9 mouse cellular contexts compared by ENCODE assay signal in genomic region chr11:98027785-98028184, GRCm38 (mm10). TPM values are rescaled to one million over a fixed set of nuclear protein-coding genes. Genes with fewer than 3 reads are reported as not detected.
A peak's percentile ranks its signal among the peaks of the same experiment; 100 is the strongest.
DNase-seq lines count a peak whose midpoint lies in the region; ATAC-seq and TF ChIP-seq lines count a peak whose summit lies in the region.
"Had no signal": no experiment of that assay in that cellular context is flagged by ENCODE, and none has a peak within 500 bp of the region (broad histone marks: within the 10 kb centered on the region; RNA-seq: fewer than 3 reads in every experiment).

No protein-coding gene starts in this region.

- peaks cover 7 to 8% of the 10 kb centered on the region in 2 experiments for H3K4me1 ChIP-seq in heart, embryonic 14.5 days (ENCODE audit: control insufficient read depth in 2 of 2, insufficient read depth in 2 of 2, low read length in 2 of 2)
- H3K4me1 ChIP-seq in G1E (ENCODE audit: insufficient read depth, low read depth, low read length) = peaks cover 52% of the 10 kb centered on the region
- H3K4me1 ChIP-seq in hindbrain, embryonic 10.5 days (replicated peaks) = peaks cover 33% of the 10 kb centered on the region
- peaks cover 36% of the 10 kb centered on the region for H3K4me1 ChIP-seq in midbrain, embryonic 10.5 days

- intact Hi-C loops in heart, postnatal 10 days (cut with DNase I) = loop anchor here (2.0 kb wide), 1 partner anchor 121 kb away; no protein-coding TSS in a partner anchor
- intact Hi-C loops in gastrocnemius, postnatal 14 days (cut with DNase I; ENCODE audit: low total_unique reads) = no loop called here

- H3K27me3 ChIP-seq in heart, embryonic 14.5 days (ENCODE audit: control insufficient read depth, insufficient read depth, low read length) = no peaks in the 10 kb centered on the region
- H3K27me3 ChIP-seq in G1E (ENCODE audit: insufficient read depth, low read length) = no peaks in the 10 kb centered on the region
- H3K27me3 ChIP-seq in hindbrain, embryonic 10.5 days (ENCODE audit: insufficient read depth, poor library complexity, severe bottlenecking) = no peaks in the 10 kb centered on the region
- no peaks in the 10 kb centered on the region for H3K27me3 ChIP-seq in midbrain, embryonic 10.5 days (ENCODE audit: low read depth, poor library complexity, severe bottlenecking)

- ATAC-seq in heart, embryonic 14.5 days (ENCODE audit: insufficient number of reproducible peaks, insufficient read depth, low FRiP score, low read depth) = no peak
- ATAC-seq in G1E (ENCODE audit: extremely low read depth, insufficient number of reproducible peaks, low FRiP score, poor library complexity, severe bottlenecking) = no peak

- H3K36me3 ChIP-seq in heart, embryonic 14.5 days (ENCODE audit: control insufficient read depth, insufficient read depth, low read length) = peaks cover 35% of the 10 kb centered on the region
- peaks cover 46% of the 10 kb centered on the region for H3K36me3 ChIP-seq in G1E (replicated peaks)
- peaks cover 36% of the 10 kb centered on the region for H3K36me3 ChIP-seq in hindbrain, embryonic 10.5 days
- H3K36me3 ChIP-seq in midbrain, embryonic 10.5 days = peaks cover 39% of the 10 kb centered on the region

- peak overlapping the region; percentile 96 for H3K4me2 ChIP-seq in heart, embryonic 14.5 days (ENCODE audit: low read length)

- peak overlapping the region; percentile 86 to 95 for H3K4me3 ChIP-seq in heart, embryonic 14.5 days (ENCODE audit: control insufficient read depth in 1 of 2, insufficient read depth in 1 of 2, low read depth in 1 of 2, low read length in 2 of 2)
- H3K4me3 ChIP-seq in G1E (ENCODE audit: low read depth, low read length) = peak overlapping the region; percentile 100
- H3K4me3 ChIP-seq in hindbrain, embryonic 10.5 days = peak overlapping the region; percentile 95
- peak overlapping the region; percentile 99 for H3K4me3 ChIP-seq in midbrain, embryonic 10.5 days

- TF ChIP-seq CTCF in G1E (IDR thresholded peaks at IDR 0.05; ENCODE audit: low read depth, low read length) = no peak

- peak overlapping the region in 1 of 2 experiments; percentile 91; a peak in 2 of 4 replicates for H3K27ac ChIP-seq in heart, embryonic 14.5 days (replicated peaks in 1 of 2; ENCODE audit: control insufficient read depth in 1 of 2, insufficient read depth in 1 of 2, low read depth in 2 of 2, low read length in 2 of 2)
- peak overlapping the region; percentile 97 for H3K27ac ChIP-seq in hindbrain, embryonic 10.5 days
- H3K27ac ChIP-seq in midbrain, embryonic 10.5 days (replicated peaks) = peak overlapping the region; percentile 99

- H3K9ac ChIP-seq in heart, embryonic 14.5 days (ENCODE audit: low read length) = peak overlapping the region; percentile 97

- H3K9me3 ChIP-seq in heart, embryonic 14.5 days (ENCODE audit: control insufficient read depth, low read length) = no peaks in the 10 kb centered on the region
- H3K9me3 ChIP-seq in G1E (replicated peaks) = no peaks in the 10 kb centered on the region
- H3K9me3 ChIP-seq in hindbrain, embryonic 10.5 days = no peaks in the 10 kb centered on the region
- no peaks in the 10 kb centered on the region for H3K9me3 ChIP-seq in midbrain, embryonic 10.5 days (replicated peaks)

- WGBS in heart, embryonic 14.5 days = 23% methylated on average over 7 of the region's 7 CpGs
- 30% methylated on average over 7 of the region's 7 CpGs for WGBS in hindbrain, embryonic 10.5 days
- WGBS in midbrain, embryonic 10.5 days = 26% methylated on average over 7 of the region's 7 CpGs

- no peak for DNase-seq in heart, postnatal 10 days
- DNase-seq in G1E (ENCODE audit: low spot score) = no peak
- no peak for DNase-seq in hindbrain, embryonic 10.5 days (ENCODE audit: low spot score)
- DNase-seq in midbrain, embryonic 10.5 days (ENCODE audit: low spot score) = no peak
- no peak for DNase-seq in adrenal gland, postnatal 4 days (ENCODE audit: low spot score in 2 of 2)
- DNase-seq in gastrocnemius, postnatal 14 days = no peak
- no peak for DNase-seq in layer of hippocampus, adult 18-20 months (ENCODE audit: low spot score in 2 of 2)
- DNase-seq: cerebellum, adult 18-20 months had no signal

RNA-seq across cellular contexts. Expression of gene Rpl19, which starts 1.3 kb away (rescaled TPM):
- polyA plus RNA-seq in heart, embryonic 14.5 days (2014; fragmentation: Nextera tagmentation; extraction: Ambion mirVana) = 721 and 767 TPM in 2 replicates
- 100 to 1,000 TPM; 713 to 718 TPM for total RNA-seq in heart, postnatal 10 days (2021)
- total RNA-seq in G1E (2014; fragmentation: Nextera tagmentation) (3,100 and 3,267 TPM in 2 replicates), G1E (2017) (2,161 and 2,395 TPM in 2 replicates)
- polyA plus RNA-seq in G1E (2012) = 2,216 and 2,673 TPM in 2 replicates
- polyA plus RNA-seq in hindbrain, embryonic 10.5 days (2016; fragmentation: Nextera tagmentation; extraction: Ambion mirVana) = 1,011 and 1,145 TPM in 2 replicates
- polyA plus RNA-seq in midbrain, embryonic 10.5 days (2016; fragmentation: Nextera tagmentation; extraction: Ambion mirVana) = 976 and 1,159 TPM in 2 replicates
- total RNA-seq in adrenal gland, postnatal 4 days (2021) = 1,000 to 10,000 TPM; 1,362 to 1,367 TPM
- 100 to 1,000 TPM; 628 to 686 TPM for total RNA-seq in gastrocnemius, postnatal 14 days (2021)
- total RNA-seq in layer of hippocampus, adult 18-20 months (2021) = 100 to 1,000 TPM; 601 to 664 TPM

RNA-seq across cellular contexts. Expression of gene Cacnb1, which starts 5.0 kb away (rescaled TPM):
- polyA plus RNA-seq in heart, embryonic 14.5 days (2014; fragmentation: Nextera tagmentation; extraction: Ambion mirVana) = 7.1 and 7.9 TPM in 2 replicates
- total RNA-seq in heart, postnatal 10 days (2021) = 1 to 10 TPM; 7.4 to 8.0 TPM
- 1.4 TPM in 1 of 2 replicates, not detected in the other for total RNA-seq in G1E (2014; fragmentation: Nextera tagmentation)
- 0.05 and 0.41 TPM in 2 replicates for total RNA-seq in G1E (2017)
- polyA plus RNA-seq in G1E (2012) = 0.61 and 0.63 TPM in 2 replicates
- polyA plus RNA-seq in hindbrain, embryonic 10.5 days (2016; fragmentation: Nextera tagmentation; extraction: Ambion mirVana) = 7.6 and 22.9 TPM in 2 replicates
- polyA plus RNA-seq in midbrain, embryonic 10.5 days (2016; fragmentation: Nextera tagmentation; extraction: Ambion mirVana) = 7.8 and 12.5 TPM in 2 replicates
- total RNA-seq in adrenal gland, postnatal 4 days (2021) = 10 to 100 TPM; 18.8 TPM
- 100 to 1,000 TPM; 281 to 311 TPM for total RNA-seq in gastrocnemius, postnatal 14 days (2021)
- 100 to 1,000 TPM; 148 to 155 TPM for total RNA-seq in layer of hippocampus, adult 18-20 months (2021)

RNA-seq across cellular contexts. Expression of gene Stac2, which starts 25.5 kb away (rescaled TPM):
- polyA plus RNA-seq in heart, embryonic 14.5 days (2014; fragmentation: Nextera tagmentation; extraction: Ambion mirVana) = 0.59 and 0.78 TPM in 2 replicates
- total RNA-seq in heart, postnatal 10 days (2021) = under 1 TPM; 0.31 to 0.42 TPM
- total RNA-seq in G1E (2014; fragmentation: Nextera tagmentation) (not detected in 2 replicates), G1E (2017) (0.05 TPM in 1 of 2 replicates, not detected in the other)
- polyA plus RNA-seq in G1E (2012) = not detected in 2 replicates
- polyA plus RNA-seq in hindbrain, embryonic 10.5 days (2016; fragmentation: Nextera tagmentation; extraction: Ambion mirVana) = 1.1 and 1.5 TPM in 2 replicates
- polyA plus RNA-seq in midbrain, embryonic 10.5 days (2016; fragmentation: Nextera tagmentation; extraction: Ambion mirVana) = 0.40 and 0.41 TPM in 2 replicates
- total RNA-seq in adrenal gland, postnatal 4 days (2021) = 1 to 10 TPM; 4.1 to 4.8 TPM
- under 1 TPM; 0.07 to 0.29 TPM for total RNA-seq in gastrocnemius, postnatal 14 days (2021)
- total RNA-seq in layer of hippocampus, adult 18-20 months (2021) = 10 to 100 TPM; 45.7 to 55.2 TPM

RNA-seq across cellular contexts. Expression of gene Arl5c, which starts 31.8 kb away (rescaled TPM):
- 3.2 and 4.0 TPM in 2 replicates for polyA plus RNA-seq in heart, embryonic 14.5 days (2014; fragmentation: Nextera tagmentation; extraction: Ambion mirVana)
- total RNA-seq in heart, postnatal 10 days (2021) = 1 to 10 TPM; 1.6 to 1.7 TPM
- total RNA-seq in G1E (2014; fragmentation: Nextera tagmentation) (not detected in 2 replicates), G1E (2017) (0.44 TPM in 1 of 2 replicates, not detected in the other)
- polyA plus RNA-seq in G1E (2012) = not detected in 2 replicates
- polyA plus RNA-seq in hindbrain, embryonic 10.5 days (2016; fragmentation: Nextera tagmentation; extraction: Ambion mirVana) = 13.3 and 16.2 TPM in 2 replicates
- polyA plus RNA-seq in midbrain, embryonic 10.5 days (2016; fragmentation: Nextera tagmentation; extraction: Ambion mirVana) = 8.9 and 16.8 TPM in 2 replicates
- 1 to 10 TPM; 1.6 to 1.9 TPM for total RNA-seq in adrenal gland, postnatal 4 days (2021)
- total RNA-seq in gastrocnemius, postnatal 14 days (2021) = under 1 TPM; 0.64 to 0.75 TPM
- total RNA-seq in layer of hippocampus, adult 18-20 months (2021) = under 1 TPM; 0.76 to 0.94 TPM

RNA-seq across cellular contexts. Expression of gene Plxdc1, which starts 41.5 kb away (rescaled TPM):
- 0.43 and 0.66 TPM in 2 replicates for polyA plus RNA-seq in heart, embryonic 14.5 days (2014; fragmentation: Nextera tagmentation; extraction: Ambion mirVana)
- 1 to 10 TPM; 4.8 to 6.9 TPM for total RNA-seq in heart, postnatal 10 days (2021)
- total RNA-seq in G1E (2014; fragmentation: Nextera tagmentation) (not detected in 2 replicates), G1E (2017) (0.06 and 0.11 TPM in 2 replicates)
- polyA plus RNA-seq in G1E (2012) = 0.03 TPM in 2 replicates
- polyA plus RNA-seq in hindbrain, embryonic 10.5 days (2016; fragmentation: Nextera tagmentation; extraction: Ambion mirVana) = 0.11 and 0.24 TPM in 2 replicates
- 0.06 and 0.16 TPM in 2 replicates for polyA plus RNA-seq in midbrain, embryonic 10.5 days (2016; fragmentation: Nextera tagmentation; extraction: Ambion mirVana)
- 10 to 100 TPM; 12.5 to 13.3 TPM for total RNA-seq in adrenal gland, postnatal 4 days (2021)
- 1 to 10 TPM; 6.2 to 8.0 TPM for total RNA-seq in gastrocnemius, postnatal 14 days (2021)
- 10 to 100 TPM; 10.3 to 14.4 TPM for total RNA-seq in layer of hippocampus, adult 18-20 months (2021)

Comparison
In these comparisons a context has a peak if more than half of its experiments do, and no peak if none do; other contexts are left out.
1. RNA of gene Cacnb1, which starts 5.0 kb away (total RNA-seq): 281 to 311 TPM in gastrocnemius, postnatal 14 days and 148 to 155 TPM in layer of hippocampus, adult 18-20 months; 18.8 TPM in adrenal gland, postnatal 4 days, 7.4 to 8.0 TPM in heart, postnatal 10 days and 0.05 to 1.4 TPM in G1E; every median in the first group is over 4 times any median in the second.
2. RNA of gene Stac2, which starts 25.5 kb away (total RNA-seq): 45.7 to 55.2 TPM in layer of hippocampus, adult 18-20 months; 4.1 to 4.8 TPM in adrenal gland, postnatal 4 days, 0.31 to 0.42 TPM in heart, postnatal 10 days, 0.07 to 0.29 TPM in gastrocnemius, postnatal 14 days and 0.05 TPM in G1E; every median in the first group is over 4 times any median in the second.
3. Peak in every context shown above with its lines, with median percentiles within 50 percentile points of each other: H3K4me3 ChIP-seq.